Mouse (Mus musculus): ENCODE results near the gene Cdk19. TPM values are rescaled to one million over a fixed set of nuclear protein-coding genes. Genes with fewer than 3 reads are reported as not detected.

The Cdk19 gene
- polyA plus RNA-seq, 1 experiment from 2014 or later = 2.6 TPM

- DNase-seq (no peak), ATAC-seq (ENCODE audit: low read depth) (no peak)
- Histone ChIP-seq H3K4me2 (no peak overlapping the region), H3K4me3 (replicated peaks) (no peak overlapping the region), H3K27me3 (no peaks in the 10 kb centered on the region), H3K4me1 (replicated peaks) (no peaks in the 10 kb centered on the region; the same call in 1 of the 2 replicates), H3K36me3 (no peaks in the 10 kb centered on the region), H3K27ac (no peak overlapping the region), H3K9me3 (replicated peaks) (no peaks in the 10 kb centered on the region), H3K9ac (no peak overlapping the region)
- 52% methylated on average over 8 of the region's 8 CpGs for WGBS (ENCODE audit: insufficient replicate concordance)
Observed at GRCm38 (mm10) chr10:40467174-40467911, 128.0 kb downstream of the Cdk19 start.

- Histone ChIP-seq H3K4me3 (replicated peaks) (no peak overlapping the region), H3K9me3 (replicated peaks) (no peaks in the 10 kb centered on the region), H3K27me3 (no peaks in the 10 kb centered on the region), H3K27ac (no peak overlapping the region), H3K4me2 (no peak overlapping the region), H3K9ac (no peak overlapping the region), H3K4me1 (replicated peaks) (no peaks in the 10 kb centered on the region; the same call in 1 of the 2 replicates), H3K36me3 (no peaks in the 10 kb centered on the region)
- no peak for DNase-seq
- WGBS (ENCODE audit: insufficient replicate concordance) = 32% methylated on average over 1 of the region's 1 CpGs
- ATAC-seq (ENCODE audit: low read depth) = no peak
Observed at GRCm38 (mm10) chr10:40467912-40468254, 128.5 kb downstream of the Cdk19 start.

GRCm38 (mm10) chr10:40469145-40469544 lies 129.8 kb downstream of the Cdk19 start:
- Histone ChIP-seq H3K27me3 (no peaks in the 10 kb centered on the region), H3K36me3 (no peaks in the 10 kb centered on the region), H3K4me3 (replicated peaks) (no peak overlapping the region), H3K9ac (no peak overlapping the region), H3K9me3 (replicated peaks) (no peaks in the 10 kb centered on the region), H3K4me2 (no peak overlapping the region), H3K27ac (no peak overlapping the region), H3K4me1 (replicated peaks) (no peaks in the 10 kb centered on the region; the same call in 1 of the 2 replicates)
- DNase-seq = no peak
- 69% methylated on average over 2 of the region's 2 CpGs for WGBS (ENCODE audit: insufficient replicate concordance)
- ATAC-seq (ENCODE audit: low read depth) = no peak

GRCm38 (mm10) chr10:40476535-40477285 lies 137.3 kb downstream of the Cdk19 start:
- no peak overlapping the region for H3K4me3 ChIP-seq (replicated peaks)
- WGBS (ENCODE audit: insufficient replicate concordance) = 31% methylated on average over 5 of the region's 5 CpGs
- no peak overlapping the region for H3K4me2 ChIP-seq
- no peaks in the 10 kb centered on the region for H3K27me3 ChIP-seq
- H3K9me3 ChIP-seq (replicated peaks) = no peaks in the 10 kb centered on the region
- peaks cover 9% of the 10 kb centered on the region for H3K4me1 ChIP-seq (replicated peaks)
- ATAC-seq (ENCODE audit: low read depth) = no peak
- no peak for DNase-seq
- H3K27ac ChIP-seq = peak overlapping the region; percentile 37
- H3K36me3 ChIP-seq = no peaks in the 10 kb centered on the region
- H3K9ac ChIP-seq = no peak overlapping the region

- no peak for ATAC-seq (ENCODE audit: low read depth)
- 0 out of 2 replicates have a peak overlapping the region, but pooled peaks have one; percentile 3 for H3K27ac ChIP-seq
- no peak for DNase-seq
- peaks cover 9% of the 10 kb centered on the region for H3K4me1 ChIP-seq (replicated peaks)
- 80% methylated on average over 18 of the region's 18 CpGs for WGBS (ENCODE audit: insufficient replicate concordance)
- no peaks in the 10 kb centered on the region for H3K9me3 ChIP-seq (replicated peaks)
- no peak overlapping the region for H3K4me2 ChIP-seq
- H3K27me3 ChIP-seq = no peaks in the 10 kb centered on the region
- H3K36me3 ChIP-seq = no peaks in the 10 kb centered on the region
- H3K4me3 ChIP-seq (replicated peaks) = no peak overlapping the region
- H3K9ac ChIP-seq = no peak overlapping the region
Observed at GRCm38 (mm10) chr10:40477426-40478075, 138.2 kb downstream of the Cdk19 start.

- no peak for DNase-seq
- Histone ChIP-seq H3K4me2 (no peak overlapping the region), H3K36me3 (no peaks in the 10 kb centered on the region), H3K27ac (no peak overlapping the region), H3K9me3 (replicated peaks) (no peaks in the 10 kb centered on the region), H3K4me1 (replicated peaks) (peaks cover 9% of the 10 kb centered on the region), H3K4me3 (replicated peaks) (no peak overlapping the region), H3K9ac (no peak overlapping the region), H3K27me3 (no peaks in the 10 kb centered on the region)
- no peak for ATAC-seq (ENCODE audit: low read depth)
- 88% methylated on average over 3 of the region's 3 CpGs for WGBS (ENCODE audit: insufficient replicate concordance)
Observed at GRCm38 (mm10) chr10:40478626-40479025, 139.3 kb downstream of the Cdk19 start.

GRCm38 (mm10) chr10:40479216-40479615 lies 139.9 kb downstream of the Cdk19 start:
- no peaks in the 10 kb centered on the region for H3K27me3 ChIP-seq
- H3K4me3 ChIP-seq (replicated peaks) = no peak overlapping the region
- no peak for ATAC-seq (ENCODE audit: low read depth)
- no peak for DNase-seq
- H3K27ac ChIP-seq = no peak overlapping the region
- no peak overlapping the region for H3K4me2 ChIP-seq
- peaks cover 9% of the 10 kb centered on the region for H3K4me1 ChIP-seq (replicated peaks)
- no peaks in the 10 kb centered on the region for H3K9me3 ChIP-seq (replicated peaks)
- H3K36me3 ChIP-seq = no peaks in the 10 kb centered on the region
- H3K9ac ChIP-seq = no peak overlapping the region
- WGBS (ENCODE audit: insufficient replicate concordance) = 55% methylated on average over 1 of the region's 1 CpGs

GRCm38 (mm10) chr10:40479621-40480193 lies 140.3 kb downstream of the Cdk19 start:
- H3K4me3 ChIP-seq (replicated peaks) = no peak overlapping the region
- no peak overlapping the region for H3K4me2 ChIP-seq
- ATAC-seq (ENCODE audit: low read depth) (no peak), DNase-seq (no peak)
- H3K9me3 ChIP-seq (replicated peaks) = no peaks in the 10 kb centered on the region
- H3K9ac ChIP-seq = no peak overlapping the region
- peaks cover 9% of the 10 kb centered on the region for H3K4me1 ChIP-seq (replicated peaks)
- no peaks in the 10 kb centered on the region for H3K27me3 ChIP-seq
- no peaks in the 10 kb centered on the region for H3K36me3 ChIP-seq
- no peak overlapping the region for H3K27ac ChIP-seq
- 62% methylated on average over 8 of the region's 8 CpGs for WGBS (ENCODE audit: insufficient replicate concordance)

- no peak overlapping the region for H3K27ac ChIP-seq
- no peaks in the 10 kb centered on the region for H3K27me3 ChIP-seq
- no peaks in the 10 kb centered on the region for H3K36me3 ChIP-seq
- H3K4me1 ChIP-seq (replicated peaks) = peaks cover 4% of the 10 kb centered on the region
- H3K4me2 ChIP-seq = no peak overlapping the region
- H3K9ac ChIP-seq = no peak overlapping the region
- ATAC-seq (ENCODE audit: low read depth) (no peak), DNase-seq (no peak)
- no peak overlapping the region for H3K4me3 ChIP-seq (replicated peaks)
- 87% methylated on average over 3 of the region's 3 CpGs for WGBS (ENCODE audit: insufficient replicate concordance)
- no peaks in the 10 kb centered on the region for H3K9me3 ChIP-seq (replicated peaks)
Observed at GRCm38 (mm10) chr10:40481534-40481933, 142.2 kb downstream of the Cdk19 start.

GRCm38 (mm10) chr10:40482285-40482684 lies 142.9 kb downstream of the Cdk19 start:
- DNase-seq = no peak
- WGBS (ENCODE audit: insufficient replicate concordance) = 73% methylated on average over 6 of the region's 6 CpGs

GRCm38 (mm10) chr10:40489086-40489796 lies 149.9 kb downstream of the Cdk19 start:
- H3K36me3 ChIP-seq = no peaks in the 10 kb centered on the region
- no peaks in the 10 kb centered on the region for H3K27me3 ChIP-seq
- DNase-seq (no peak), ATAC-seq (ENCODE audit: low read depth) (no peak)
- H3K9me3 ChIP-seq (replicated peaks) = no peaks in the 10 kb centered on the region
- H3K27ac ChIP-seq = no peak overlapping the region
- peaks cover 2% of the 10 kb centered on the region; the same call in 1 of the 2 replicates for H3K4me1 ChIP-seq (replicated peaks)
- H3K4me2 ChIP-seq = no peak overlapping the region
- WGBS (ENCODE audit: insufficient replicate concordance) = 67% methylated on average over 6 of the region's 6 CpGs
- no peak overlapping the region for H3K9ac ChIP-seq
- H3K4me3 ChIP-seq (replicated peaks) = no peak overlapping the region

More at GRCm38 (mm10) chr10:40482285-40482684, 142.9 kb downstream of the Cdk19 start:
- Histone ChIP-seq H3K4me2 (no peak overlapping the region), H3K4me1 (replicated peaks) (peaks cover 3% of the 10 kb centered on the region), H3K9ac (no peak overlapping the region), H3K36me3 (no peaks in the 10 kb centered on the region), H3K4me3 (replicated peaks) (no peak overlapping the region), H3K9me3 (replicated peaks) (no peaks in the 10 kb centered on the region), H3K27me3 (no peaks in the 10 kb centered on the region), H3K27ac (no peak overlapping the region)
- ATAC-seq (ENCODE audit: low read depth) = no peak

Data from liver, embryonic 13.5 days (tissue).